Mouse (Mus musculus) left cerebral cortex, adult 11 months (tissue): ENCODE measurements around the gene Inca1.

Experiments used
- DNase-seq: peaks from one replicate; pipeline ENCODE4 v3.0.0; 2022; ENCODE audit warnings: low spot score

The Inca1 gene

GRCm38 (mm10) chr11:70701221-70701955 is 1.4 kb upstream of the Inca1 start:
- DNase-seq: no peak

- no peak for DNase-seq
Measured at GRCm38 (mm10) chr11:70700613-70701012, 658 bp upstream of the Inca1 start.

GRCm38 (mm10) chr11:70699051-70699450 is 904 bp downstream of the Inca1 start:
- DNase-seq: no peak

GRCm38 (mm10) chr11:70697376-70697775 is 2.6 kb downstream of the Inca1 start:
- no peak for DNase-seq

- no peak for DNase-seq
Measured at GRCm38 (mm10) chr11:70693504-70693903, 6.5 kb downstream of the Inca1 start.

- no peak for DNase-seq
Measured at GRCm38 (mm10) chr11:70689578-70689977, 10.4 kb downstream of the Inca1 start.

GRCm38 (mm10) chr11:70688372-70688771 is 11.6 kb downstream of the Inca1 start:
- DNase-seq: no peak

- no peak for DNase-seq
Measured at GRCm38 (mm10) chr11:70687601-70688199, 12.3 kb downstream of the Inca1 start, which contains the start of gene Camta2. Gene Camta2 (minus strand): TSS chr11:70688105.

- DNase-seq: no peak
Measured at GRCm38 (mm10) chr11:70686901-70687566, 12.9 kb downstream of the Inca1 start.

- DNase-seq: no peak
Measured at GRCm38 (mm10) chr11:70683640-70684039, 16.3 kb downstream of the Inca1 start.

- DNase-seq: no peak
Measured at GRCm38 (mm10) chr11:70681897-70682581, 17.9 kb downstream of the Inca1 start.

GRCm38 (mm10) chr11:70681170-70681569 is 18.8 kb downstream of the Inca1 start:
- no peak for DNase-seq

- DNase-seq: no peak
Measured at GRCm38 (mm10) chr11:70679894-70680293, 20.1 kb downstream of the Inca1 start.

- DNase-seq: no peak
Measured at GRCm38 (mm10) chr11:70679361-70679760, 20.6 kb downstream of the Inca1 start.

- DNase-seq: no peak
Measured at GRCm38 (mm10) chr11:70678576-70678975, 21.4 kb downstream of the Inca1 start.

GRCm38 (mm10) chr11:70678092-70678491 is 21.9 kb downstream of the Inca1 start:
- DNase-seq: no peak

- no peak for DNase-seq
Measured at GRCm38 (mm10) chr11:70674501-70674900, 25.5 kb downstream of the Inca1 start.

GRCm38 (mm10) chr11:70674014-70674413 is 25.9 kb downstream of the Inca1 start:
- DNase-seq: no peak

- DNase-seq: no peak
Measured at GRCm38 (mm10) chr11:70671333-70672047, 28.5 kb downstream of the Inca1 start.

- DNase-seq: no peak
Measured at GRCm38 (mm10) chr11:70670483-70670882, 29.5 kb downstream of the Inca1 start.

- DNase-seq: no peak
Measured at GRCm38 (mm10) chr11:70669582-70670345, 30.2 kb downstream of the Inca1 start.
